Mouse (Mus musculus): ENCODE data around the gene Rarb.

Rarb gene

GRCm38 (mm10) chr14:16735331-16736012, 83.5 kb downstream of the Rarb start:
- peak; percentile 17 for DNase-seq (ENCODE audit: low spot score)

- no peak for DNase-seq (ENCODE audit: low spot score)
Observed at GRCm38 (mm10) chr14:16733595-16734298, 85.2 kb downstream of the Rarb start.

- DNase-seq (ENCODE audit: low spot score): no peak
Observed at GRCm38 (mm10) chr14:16732054-16732453, 86.9 kb downstream of the Rarb start.

- no peak for DNase-seq (ENCODE audit: low spot score)
Observed at GRCm38 (mm10) chr14:16728175-16728838, 90.6 kb downstream of the Rarb start.

- DNase-seq (ENCODE audit: low spot score): no peak
Observed at GRCm38 (mm10) chr14:16723991-16724390, 95.0 kb downstream of the Rarb start.

GRCm38 (mm10) chr14:16717821-16718220, 101.1 kb downstream of the Rarb start:
- no peak for DNase-seq (ENCODE audit: low spot score)

- DNase-seq (ENCODE audit: low spot score): no peak
Observed at GRCm38 (mm10) chr14:16714344-16714955, 104.5 kb downstream of the Rarb start.

- no peak for DNase-seq (ENCODE audit: low spot score)
Observed at GRCm38 (mm10) chr14:16713773-16714172, 105.2 kb downstream of the Rarb start.

GRCm38 (mm10) chr14:16699228-16699627, 119.7 kb downstream of the Rarb start:
- DNase-seq (ENCODE audit: low spot score): no peak

- no peak for DNase-seq (ENCODE audit: low spot score)
Observed at GRCm38 (mm10) chr14:16695453-16696120, 123.4 kb downstream of the Rarb start.

GRCm38 (mm10) chr14:16678335-16678734, 140.6 kb downstream of the Rarb start:
- DNase-seq (ENCODE audit: low spot score): no peak

GRCm38 (mm10) chr14:16677081-16677480, 141.9 kb downstream of the Rarb start:
- DNase-seq (ENCODE audit: low spot score): no peak

GRCm38 (mm10) chr14:16670571-16670970, 148.4 kb downstream of the Rarb start:
- DNase-seq (ENCODE audit: low spot score): no peak

GRCm38 (mm10) chr14:16639153-16639943, 179.6 kb downstream of the Rarb start:
- DNase-seq (ENCODE audit: low spot score): peak; percentile 2

GRCm38 (mm10) chr14:16613975-16614374, 205.0 kb downstream of the Rarb start:
- DNase-seq (ENCODE audit: low spot score): no peak

- DNase-seq (ENCODE audit: low spot score): peak; percentile 17
Observed at GRCm38 (mm10) chr14:16605480-16605879, 213.5 kb downstream of the Rarb start.

GRCm38 (mm10) chr14:16604469-16605064, 214.4 kb downstream of the Rarb start:
- no peak for DNase-seq (ENCODE audit: low spot score)

- no peak for DNase-seq (ENCODE audit: low spot score)
Observed at GRCm38 (mm10) chr14:16603040-16603590, 215.8 kb downstream of the Rarb start.

- no peak for DNase-seq (ENCODE audit: low spot score)
Observed at GRCm38 (mm10) chr14:16599224-16599623, 219.7 kb downstream of the Rarb start.

GRCm38 (mm10) chr14:16598074-16598501, 220.9 kb downstream of the Rarb start:
- DNase-seq (ENCODE audit: low spot score): no peak
